Mouse (Mus musculus) heart, adult 2 months (tissue): ENCODE data around the gene Jakmip3. TPM values are rescaled to one million over a fixed set of nuclear protein-coding genes. Genes with fewer than 3 reads are reported as not detected.
A peak's percentile ranks its signal among the peaks of the same experiment; 100 is the strongest.

Experiments
- DNase-seq, 2 experiments: peaks; one replicate each; pipeline ENCODE4 v3.0.0; 2021
- H3K27ac ChIP-seq: fragments of 200-600 bp; 2 replicates; pipeline ENCODE4 v1.8.1; 2022
- H3K27me3 ChIP-seq: fragments of 200-500 bp; 2 replicates; pipeline ENCODE4 v1.6.1; 2012; ENCODE audit warnings: mild to moderate bottlenecking, low read length, inconsistent platforms, mixed read lengths; ENCODE audit not compliant: control insufficient read depth, insufficient read depth
- H3K36me3 ChIP-seq: fragments of 200-500 bp; 2 replicates; pipeline ENCODE4 v1.6.1; 2012; ENCODE audit warnings: low read length, inconsistent platforms; ENCODE audit not compliant: control insufficient read depth, insufficient read depth
- H3K4me1 ChIP-seq: fragments of 200-500 bp; 2 replicates; pipeline ENCODE4 v1.6.1; 2011; ENCODE audit warnings: low read length; ENCODE audit not compliant: control insufficient read depth, insufficient read depth
- H3K4me3 ChIP-seq: fragments of 200-600 bp; 2 replicates; pipeline ENCODE4 v1.8.1; 2022
- H3K79me2 ChIP-seq: fragments of 200-500 bp; replicated peaks from 2 replicates; pipeline ENCODE4 v1.6.1; 2012; ENCODE audit warnings: mild to moderate bottlenecking, inconsistent platforms, low read length, moderate library complexity, mixed read lengths; ENCODE audit not compliant: control insufficient read depth, insufficient read depth
- H3K9ac ChIP-seq: fragments of 200-500 bp; 2 replicates; pipeline ENCODE4 v1.6.1; 2012; ENCODE audit warnings: low read depth, mild to moderate bottlenecking, control low read depth, inconsistent platforms, low read length, mixed read lengths
- CTCF ChIP-seq: fragments of 200-600 bp; IDR thresholded peaks from 2 replicates; pipeline ENCODE4 v1.8.1; 2022; ENCODE audit warnings: antibody characterized with exemption, mild to moderate bottlenecking, moderate library complexity
- EP300 ChIP-seq: fragments of 200-500 bp; IDR thresholded peaks from 2 replicates; pipeline ENCODE4 v1.6.1; 2011; ENCODE audit warnings: low read depth, low read length, control low read depth; ENCODE audit not compliant: insufficient read depth
- POLR2A ChIP-seq: fragments of 200-500 bp; IDR thresholded peaks from 2 replicates; pipeline ENCODE4 v1.6.1; 2011; ENCODE audit warnings: mild to moderate bottlenecking, low read depth, low read length, control low read depth; ENCODE audit not compliant: insufficient read depth
- WGBS: fragments of 180-500 bp; shearing (Covaris S2); methylation state at CpG from one replicate; pipeline ENCODE4 v1.1.7; 2018; 5-methylcytosine and 5-hydroxymethylcytosine counted together
- intact Hi-C: fragments of 180-260 bp; cut with DNase I; formaldehyde crosslinking; loops from one replicate; pipeline ENCODE4 v1.15.1; 2025
- polyA plus RNA-seq: library from polyadenylated mRNA; depleted of rRNA; stranded (reverse); fragments of >200 nt; gene quantifications from 2 replicates; pipeline ENCODE4 v1.2.3, GENCODE M21; 2012
- total RNA-seq, 2 experiments: library from RNA; stranded (reverse); gene quantifications; 2 replicates each; pipeline ENCODE4 v1.2.3; 2021

The Jakmip3 gene
- total and polyA plus RNA-seq, 3 experiments = 0.13 to 0.16 (median 0.14) TPM

- DNase-seq = no peak
- H3K4me3 ChIP-seq = no peak overlapping the region
- H3K79me2 ChIP-seq = no peaks in the 10 kb centered on the region
- H3K36me3 ChIP-seq = no peaks in the 10 kb centered on the region
- no peaks in the 10 kb centered on the region for H3K4me1 ChIP-seq
- TF ChIP-seq EP300 = no peak
- TF ChIP-seq POLR2A = no peak
- TF ChIP-seq CTCF = no peak
- no peak overlapping the region for H3K27ac ChIP-seq
- intact Hi-C loops = no loop called here
- H3K27me3 ChIP-seq = no peaks in the 10 kb centered on the region
- WGBS = 82% methylated on average over 6 of the region's 6 CpGs
- no peak overlapping the region for H3K9ac ChIP-seq
Observed at GRCm38 (mm10) chr7:138984576-138984975, 44.0 kb downstream of the Jakmip3 start.

- Histone ChIP-seq H3K9ac (no peak overlapping the region), H3K79me2 (no peaks in the 10 kb centered on the region), H3K27me3 (no peaks in the 10 kb centered on the region), H3K36me3 (no peaks in the 10 kb centered on the region), H3K4me3 (no peak overlapping the region), H3K4me1 (no peaks in the 10 kb centered on the region), H3K27ac (no peak overlapping the region)
- TF ChIP-seq CTCF (no peak), POLR2A (no peak), EP300 (no peak)
- 73% methylated on average over 9 of the region's 9 CpGs for WGBS
- no peak for DNase-seq
- intact Hi-C loops = no loop called here
Observed at GRCm38 (mm10) chr7:138989156-138989555, 48.6 kb downstream of the Jakmip3 start.

- TF ChIP-seq CTCF (no peak), POLR2A (no peak), EP300 (no peak)
- WGBS = 80% methylated on average over 9 of the region's 9 CpGs
- Histone ChIP-seq H3K27ac (no peak overlapping the region), H3K27me3 (no peaks in the 10 kb centered on the region), H3K79me2 (no peaks in the 10 kb centered on the region), H3K36me3 (no peaks in the 10 kb centered on the region), H3K4me1 (no peaks in the 10 kb centered on the region), H3K4me3 (no peak overlapping the region), H3K9ac (no peak overlapping the region)
- intact Hi-C loops = no loop called here
- DNase-seq = no peak
Observed at GRCm38 (mm10) chr7:139002692-139003091, 62.2 kb downstream of the Jakmip3 start.

- DNase-seq = no peak
- H3K27ac ChIP-seq = no peak overlapping the region
- no peaks in the 10 kb centered on the region for H3K36me3 ChIP-seq
- intact Hi-C loops = no loop called here
- no peaks in the 10 kb centered on the region for H3K4me1 ChIP-seq
- TF ChIP-seq EP300 (no peak), CTCF (no peak), POLR2A (no peak)
- 56% methylated on average over 9 of the region's 9 CpGs for WGBS
- no peak overlapping the region for H3K4me3 ChIP-seq
- H3K79me2 ChIP-seq = no peaks in the 10 kb centered on the region
- H3K27me3 ChIP-seq = no peaks in the 10 kb centered on the region
- H3K9ac ChIP-seq = no peak overlapping the region
Observed at GRCm38 (mm10) chr7:139003250-139003649, 62.7 kb downstream of the Jakmip3 start.

- Histone ChIP-seq H3K9ac (no peak overlapping the region), H3K27ac (no peak overlapping the region), H3K79me2 (no peaks in the 10 kb centered on the region), H3K4me3 (no peak overlapping the region), H3K4me1 (no peaks in the 10 kb centered on the region), H3K27me3 (no peaks in the 10 kb centered on the region; the same call in 1 of the 2 replicates), H3K36me3 (no peaks in the 10 kb centered on the region)
- WGBS = 67% methylated on average over 7 of the region's 7 CpGs
- no peak for DNase-seq
- intact Hi-C loops = no loop called here
- no peak for TF ChIP-seq EP300
- no peak for TF ChIP-seq POLR2A
- no peak for TF ChIP-seq CTCF
Observed at GRCm38 (mm10) chr7:139009786-139010502, 69.4 kb downstream of the Jakmip3 start.

- 41% methylated on average over 3 of the region's 3 CpGs for WGBS
- intact Hi-C loops = no loop called here
- no peak overlapping the region for H3K4me3 ChIP-seq
- no peaks in the 10 kb centered on the region for H3K79me2 ChIP-seq
- no peaks in the 10 kb centered on the region for H3K4me1 ChIP-seq
- H3K36me3 ChIP-seq = no peaks in the 10 kb centered on the region
- H3K9ac ChIP-seq = no peak overlapping the region
- H3K27me3 ChIP-seq = no peaks in the 10 kb centered on the region; the same call in 1 of the 2 replicates
- peak; percentile 16 to 65 for DNase-seq
- no peak overlapping the region for H3K27ac ChIP-seq
- TF ChIP-seq POLR2A = no peak
- no peak for TF ChIP-seq EP300
- TF ChIP-seq CTCF = peak; percentile 92
Observed at GRCm38 (mm10) chr7:139011027-139011426, 70.5 kb downstream of the Jakmip3 start.
